Mouse (Mus musculus): Measurements from ENCODE around the gene Ikzf4.

Ikzf4 gene

GRCm38 (mm10) chr10:128645111-128646011 is at the start of gene Ikzf4:
Gene Ikzf4 (minus strand): TSS chr10:128645991.
- in situ Hi-C loops (cut with MboI, MseI) = no loop called here

GRCm38 (mm10) chr10:128695411-128695991 is 49.7 kb upstream of the Ikzf4 start:
- in situ Hi-C loops (cut with MboI, MseI) = no loop called here

- in situ Hi-C loops (cut with MboI, MseI) = loop anchor here (5.0 to 10.0 kb wide), 2 partner anchors 37 to 50 kb away; partner anchors contain the start of gene Rps26 (in 1 of the 2)
Measured at GRCm38 (mm10) chr10:128674469-128675008, 28.7 kb upstream of the Ikzf4 start.

GRCm38 (mm10) chr10:128673763-128674468 is 28.1 kb upstream of the Ikzf4 start, which contains the start of gene Suox:
Gene Suox (minus strand): TSS chr10:128674073.
- in situ Hi-C loops (cut with MboI, MseI) = loop anchor here (5.0 to 10.0 kb wide), 2 partner anchors 37 to 49 kb away; partner anchors contain the start of gene Rps26 (in 1 of the 2)

- in situ Hi-C loops (cut with MboI, MseI) = loop anchor here (5.0 to 10.0 kb wide), 2 partner anchors 34 to 46 kb away; partner anchors contain the start of gene Rps26 (in 1 of the 2)
Measured at GRCm38 (mm10) chr10:128671148-128671547, 25.4 kb upstream of the Ikzf4 start.

- in situ Hi-C loops (cut with MboI, MseI) = no loop called here
Measured at GRCm38 (mm10) chr10:128668790-128669672, 23.2 kb upstream of the Ikzf4 start.

GRCm38 (mm10) chr10:128665806-128666205 is 20.0 kb upstream of the Ikzf4 start:
- in situ Hi-C loops (cut with MboI, MseI) = no loop called here

GRCm38 (mm10) chr10:128665307-128665706 is 19.5 kb upstream of the Ikzf4 start:
- in situ Hi-C loops (cut with MboI, MseI) = no loop called here

GRCm38 (mm10) chr10:128664808-128665207 is 19.0 kb upstream of the Ikzf4 start:
- in situ Hi-C loops (cut with MboI, MseI) = no loop called here

GRCm38 (mm10) chr10:128663441-128664220 is 17.8 kb upstream of the Ikzf4 start:
- in situ Hi-C loops (cut with MboI, MseI) = no loop called here

GRCm38 (mm10) chr10:128662465-128662864 is 16.7 kb upstream of the Ikzf4 start:
- in situ Hi-C loops (cut with MboI, MseI) = no loop called here

GRCm38 (mm10) chr10:128659490-128659889 is 13.7 kb upstream of the Ikzf4 start:
- in situ Hi-C loops (cut with MboI, MseI) = no loop called here

GRCm38 (mm10) chr10:128657844-128658243 is 12.1 kb upstream of the Ikzf4 start:
- in situ Hi-C loops (cut with MboI, MseI) = no loop called here

GRCm38 (mm10) chr10:128656731-128657130 is 10.9 kb upstream of the Ikzf4 start:
- in situ Hi-C loops (cut with MboI, MseI) = no loop called here

- in situ Hi-C loops (cut with MboI, MseI) = no loop called here
Measured at GRCm38 (mm10) chr10:128655254-128655653, 9.5 kb upstream of the Ikzf4 start.

GRCm38 (mm10) chr10:128653866-128654265 is 8.1 kb upstream of the Ikzf4 start:
- in situ Hi-C loops (cut with MboI, MseI) = no loop called here

GRCm38 (mm10) chr10:128646139-128647089 is 623 bp upstream of the Ikzf4 start:
- in situ Hi-C loops (cut with MboI, MseI) = no loop called here

- in situ Hi-C loops (cut with MboI, MseI) = no loop called here
Measured at GRCm38 (mm10) chr10:128642749-128643148, 3.0 kb downstream of the Ikzf4 start.

GRCm38 (mm10) chr10:128641871-128642270 is 3.9 kb downstream of the Ikzf4 start:
- in situ Hi-C loops (cut with MboI, MseI) = no loop called here

Data from T-helper 17 cell (primary cell).